Mouse (Mus musculus) testis, postnatal 14 days (tissue): ENCODE measurements around the gene Nox3.

Experiments
- DNase-seq: peaks from one replicate; pipeline ENCODE4 v3.0.0; 2021; ENCODE audit warnings: low spot score

Nox3 gene

GRCm38 (mm10) chr17:3696161-3696560, at the start of gene Nox3:
Gene Nox3 (minus strand): TSS chr17:3696261.
- DNase-seq = no peak

- DNase-seq = no peak
These were observed 48.3 kb upstream of the Nox3 start for GRCm38 (mm10) chr17:3744402-3744801.

- DNase-seq = no peak
These were observed 40.9 kb upstream of the Nox3 start for GRCm38 (mm10) chr17:3736936-3737335.

DNA sequence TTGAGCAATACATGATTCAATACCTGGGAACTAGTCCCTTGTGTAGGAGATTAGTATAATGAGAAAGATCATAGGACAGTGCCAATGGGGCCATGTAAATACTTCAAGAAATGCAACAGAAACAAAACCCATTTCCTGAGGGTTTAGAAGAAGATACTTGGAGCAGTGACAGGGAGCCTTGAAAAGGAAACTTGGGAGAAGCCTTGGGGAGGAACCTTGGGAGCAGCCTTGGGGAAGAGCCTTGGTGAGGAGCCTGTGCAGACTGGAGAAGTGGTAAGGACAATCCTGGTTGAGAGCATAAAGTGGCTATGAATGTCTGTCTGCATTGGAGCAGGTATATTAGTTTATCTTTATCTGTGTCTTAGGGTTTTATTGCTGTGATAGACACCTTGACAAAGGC, 38.2 kb upstream of the Nox3 start:
- DNase-seq = peak; percentile 12

DNA sequence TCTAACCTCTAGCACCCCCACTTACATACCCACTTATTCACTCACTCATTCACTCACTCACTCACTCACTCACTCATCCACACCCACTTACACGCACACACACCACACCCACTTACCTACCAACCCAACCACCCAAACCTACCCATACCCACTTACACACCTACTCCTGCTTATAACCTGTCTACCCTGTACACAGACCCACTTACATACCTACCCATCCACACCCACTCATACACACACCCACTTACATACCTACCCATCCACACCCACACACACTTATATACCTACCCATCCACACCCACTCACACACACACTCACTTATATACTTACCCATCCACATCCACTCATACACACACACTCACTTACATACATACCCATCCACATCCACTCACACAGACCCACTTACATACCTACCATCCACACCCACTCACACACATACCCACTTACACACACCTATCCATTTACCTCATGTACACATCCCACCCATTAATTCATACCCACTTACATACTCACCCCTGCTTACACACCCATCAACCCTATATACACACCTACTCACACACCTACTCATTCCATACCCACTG, 9.4 kb upstream of the Nox3 start:
- DNase-seq = no peak

DNA sequence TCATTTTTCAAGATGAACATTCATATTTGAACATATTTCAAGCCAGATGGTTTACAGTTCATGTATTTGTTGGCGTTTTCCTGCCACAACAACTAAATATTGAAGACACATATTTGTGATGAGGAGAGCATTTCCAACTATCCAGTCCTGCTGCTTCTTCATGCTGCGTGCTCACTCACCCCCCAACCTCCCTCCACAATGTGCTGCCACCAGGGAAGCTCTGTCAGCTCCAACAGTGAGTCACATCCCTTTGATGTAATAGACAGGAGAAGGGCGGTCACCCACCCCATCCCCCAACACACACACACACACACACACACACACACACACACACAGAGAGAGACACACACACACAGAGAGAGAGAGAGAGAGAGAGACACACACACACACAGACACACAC, 6.3 kb upstream of the Nox3 start:
- no peak for DNase-seq

DNA sequence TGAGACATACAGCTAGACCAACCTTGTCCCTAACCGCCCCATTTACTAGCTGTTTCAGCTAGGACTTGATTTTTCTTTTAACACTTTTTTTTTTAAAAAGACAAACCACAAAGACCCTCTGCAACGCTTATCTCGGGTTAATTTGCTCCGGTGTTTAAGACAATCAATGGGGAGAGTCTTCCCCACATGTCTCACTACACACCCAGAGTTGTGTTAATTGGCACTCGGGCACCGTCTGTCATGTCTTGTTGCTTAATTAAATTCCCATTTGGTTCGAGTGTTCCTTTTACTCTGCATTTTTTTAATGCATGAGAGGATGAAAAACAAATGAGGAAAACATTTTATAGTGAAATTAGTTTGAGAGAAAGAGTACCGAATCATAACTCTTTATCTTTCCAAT, 3.2 kb downstream of the Nox3 start:
- no peak for DNase-seq

DNA sequence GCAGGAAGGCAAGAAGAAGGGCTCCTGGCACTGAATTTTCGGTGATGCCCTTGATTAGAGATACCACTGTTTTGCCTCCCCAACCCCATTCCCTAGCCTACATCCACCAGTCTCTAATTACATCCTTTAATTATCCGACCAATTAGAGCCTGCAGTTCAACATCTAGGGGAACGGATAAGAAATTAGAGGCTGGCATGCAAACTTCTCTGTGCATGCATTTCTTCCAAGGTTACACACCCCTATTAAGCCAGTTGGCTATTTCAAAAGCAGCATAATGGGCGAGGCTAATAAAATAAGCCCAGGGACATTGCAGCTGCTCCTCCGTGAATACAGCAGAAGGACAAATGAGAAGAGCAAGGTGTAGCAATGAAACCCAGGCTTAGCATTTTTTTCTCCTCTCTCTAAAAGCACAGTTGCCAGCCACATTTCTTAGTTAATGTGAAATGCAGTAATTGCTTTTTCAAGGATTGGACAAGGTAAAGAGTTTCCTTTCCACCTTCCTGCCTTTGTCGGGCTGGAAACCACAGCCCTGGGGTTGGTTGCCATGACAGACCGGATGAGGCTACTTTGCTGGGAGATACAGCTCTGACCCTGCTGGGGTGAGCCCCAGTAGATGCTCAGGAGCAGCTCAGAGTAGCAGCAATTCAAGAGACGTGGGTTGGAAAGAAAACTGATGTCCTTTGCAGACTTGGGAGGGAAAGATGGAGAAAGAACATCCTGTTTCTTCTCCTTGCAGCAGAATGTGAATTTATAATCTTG, 5.4 kb downstream of the Nox3 start:
- DNase-seq = no peak

GRCm38 (mm10) chr17:3683662-3684061, 12.4 kb downstream of the Nox3 start:
- DNase-seq = no peak

DNA sequence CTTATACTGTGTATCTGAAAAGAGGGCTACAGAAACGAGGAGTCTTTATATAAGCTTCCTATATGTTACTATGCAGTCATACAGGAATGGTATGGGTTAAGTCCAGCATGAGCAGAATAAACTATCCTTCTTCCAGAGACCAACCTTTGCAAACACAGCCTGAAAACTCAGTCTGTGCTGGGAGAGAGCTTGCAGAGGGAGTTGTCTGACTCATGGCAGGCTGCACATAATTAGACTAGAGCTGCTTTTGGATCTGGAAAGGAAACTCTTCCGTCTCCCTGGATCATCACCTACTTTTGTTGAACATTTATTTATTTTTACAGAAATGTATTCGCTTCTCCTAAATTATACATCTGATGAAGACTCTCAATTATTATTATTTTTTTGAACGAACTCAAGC, 26.8 kb downstream of the Nox3 start:
- DNase-seq = no peak

- no peak for DNase-seq
These were observed 28.8 kb downstream of the Nox3 start for GRCm38 (mm10) chr17:3667287-3667686.

- no peak for DNase-seq
These were observed 30.7 kb downstream of the Nox3 start for GRCm38 (mm10) chr17:3665321-3665720.

DNA sequence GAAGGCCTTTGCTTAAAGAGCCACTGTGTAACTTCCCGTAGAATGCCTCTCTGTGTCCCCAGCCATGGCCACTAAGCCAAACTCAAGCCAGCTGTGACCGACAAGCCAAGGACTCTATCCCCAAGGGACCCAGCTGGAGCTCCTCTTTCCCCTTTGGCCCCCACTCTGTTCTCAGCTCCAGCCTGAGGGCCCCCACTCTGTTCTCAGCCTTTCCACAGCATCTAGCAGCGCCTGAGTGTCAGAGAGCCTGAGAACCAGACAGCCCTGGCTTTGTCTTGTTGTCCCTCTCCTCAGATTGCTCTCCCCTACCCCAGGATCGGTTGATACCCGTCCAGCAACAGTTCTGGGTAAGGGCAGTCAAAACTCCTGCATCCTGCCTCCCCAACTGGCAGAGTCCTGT, 36.6 kb downstream of the Nox3 start:
- no peak for DNase-seq

DNA sequence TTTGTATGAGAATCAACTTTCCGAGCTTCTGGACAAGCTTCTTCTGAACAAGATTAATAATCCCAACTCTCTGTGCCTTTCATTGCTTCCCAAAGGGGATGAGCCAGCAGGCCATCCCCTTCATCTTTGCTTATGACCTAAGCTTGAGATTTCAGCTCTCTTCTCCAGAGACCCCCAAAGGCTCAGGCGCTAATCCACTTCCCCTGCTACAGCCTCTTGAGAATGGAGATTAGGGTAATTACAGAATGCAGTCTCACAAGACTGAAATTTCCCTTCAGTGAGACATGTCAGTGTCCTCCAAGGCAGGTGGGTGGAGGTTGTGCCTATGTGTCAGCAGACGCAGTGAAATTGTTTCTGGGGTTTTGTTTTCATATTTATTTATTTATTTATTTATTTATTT, 45.7 kb downstream of the Nox3 start:
- DNase-seq = no peak

DNA sequence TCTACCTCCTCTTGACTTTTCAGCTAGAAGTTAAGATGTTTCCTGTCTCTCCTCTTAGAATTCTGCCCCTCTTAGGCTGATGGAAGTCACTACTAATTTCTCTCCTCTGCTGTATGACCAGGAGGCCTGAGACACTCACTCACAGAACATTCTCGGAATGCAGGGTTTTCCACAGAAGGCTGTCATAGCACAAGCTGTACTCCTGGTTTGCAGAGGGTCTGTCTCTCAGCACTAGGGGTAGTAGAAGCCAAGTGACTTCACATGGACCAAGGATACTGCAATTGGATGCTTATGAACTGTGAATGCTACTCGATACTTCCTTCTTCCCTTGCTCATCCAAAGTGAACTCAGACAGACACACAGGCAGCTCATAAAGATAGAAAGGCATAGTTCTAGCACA, 52.5 kb downstream of the Nox3 start:
- DNase-seq = no peak

- DNase-seq = peak; percentile 77
These were observed 54.6 kb downstream of the Nox3 start for GRCm38 (mm10) chr17:3641456-3641855.

GRCm38 (mm10) chr17:3638757-3639156, 57.3 kb downstream of the Nox3 start:
- no peak for DNase-seq

- no peak for DNase-seq
These were observed 63.6 kb downstream of the Nox3 start for GRCm38 (mm10) chr17:3632501-3632900.

DNA sequence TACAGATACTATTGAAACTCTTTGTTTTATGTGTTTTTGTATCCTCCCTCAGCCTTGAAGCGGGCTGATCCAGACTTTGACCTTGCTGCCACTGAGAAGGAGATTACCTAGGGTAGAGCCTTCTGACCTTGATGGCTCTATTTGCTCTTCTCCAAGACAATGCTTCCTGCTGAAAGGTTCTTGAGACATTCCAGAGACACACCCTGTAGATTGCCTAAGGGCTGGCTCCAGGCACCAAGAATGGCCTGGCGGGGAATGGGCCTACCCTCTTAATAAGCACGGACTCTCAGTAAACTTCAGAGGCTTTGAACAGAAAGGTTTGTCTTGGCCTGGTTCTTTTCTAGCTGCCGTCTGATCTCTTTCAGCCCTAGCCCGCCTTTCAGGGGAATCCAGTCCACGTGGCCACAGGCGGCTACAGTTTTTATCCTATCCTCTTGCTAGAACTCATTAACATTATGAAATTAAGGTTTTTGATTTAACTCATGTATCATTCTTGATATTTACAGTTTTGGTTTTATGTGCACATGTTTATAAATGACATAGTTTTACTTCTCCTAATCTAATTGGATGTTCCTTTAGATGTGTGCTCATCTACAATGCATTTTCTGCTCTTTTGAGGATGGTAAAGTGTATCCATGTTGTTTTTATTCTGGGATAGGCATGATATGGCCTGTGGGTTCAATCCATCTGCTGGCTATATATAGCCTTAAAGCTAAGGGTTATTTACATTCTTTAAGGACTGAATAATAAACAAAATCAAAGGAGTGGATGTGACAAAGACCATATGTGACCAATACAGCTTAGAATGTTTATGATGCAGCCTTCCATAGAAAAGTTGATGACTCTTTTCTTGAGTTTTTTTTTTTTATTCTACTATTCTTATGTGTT, 79.5 kb downstream of the Nox3 start:
- no peak for DNase-seq

- DNase-seq = no peak
These were observed 80.5 kb downstream of the Nox3 start for GRCm38 (mm10) chr17:3615553-3615952.

DNA sequence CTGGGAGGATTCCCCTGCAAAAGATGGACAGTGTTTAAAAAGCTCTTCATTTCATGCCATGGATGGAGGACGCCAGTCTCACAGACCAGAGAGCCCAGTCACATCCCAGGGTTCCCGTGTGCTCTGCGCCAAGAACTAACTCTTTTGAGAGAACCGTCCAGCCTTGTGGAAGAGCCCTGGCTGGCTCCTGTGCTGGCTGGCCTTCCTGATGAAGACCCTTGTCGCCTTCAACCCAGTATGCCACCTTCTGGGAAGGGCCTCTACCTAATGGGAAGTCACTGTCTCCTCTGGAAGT, 84.3 kb downstream of the Nox3 start:
- no peak for DNase-seq

GRCm38 (mm10) chr17:3610928-3611780, 84.9 kb downstream of the Nox3 start:
- peak; percentile 67 for DNase-seq
